Mouse (Mus musculus) G1E (cell line): ENCODE data around the gene Ccdc117.

Source experiments
- CTCF ChIP-seq: IDR thresholded peaks from 2 replicates; pipeline ENCODE4 v1.5.1; 2012; ENCODE audit warnings: low read depth, low read length, inconsistent platforms, mixed read lengths
- GATA2 ChIP-seq: IDR thresholded peaks from 2 replicates; pipeline ENCODE4 v1.6.1; 2012; ENCODE audit warnings: low read depth, low read length, inconsistent platforms, borderline replicate concordance
- POLR2AphosphoS5 ChIP-seq: IDR thresholded peaks from 2 replicates; pipeline ENCODE4 v1.6.1; 2012; ENCODE audit warnings: low read depth, low read length, inconsistent platforms; ENCODE audit not compliant: insufficient replicate concordance

GRCm38 (mm10) chr11:5517346-5517745 is 24.6 kb downstream of the Ccdc117 start:
- no peak for TF ChIP-seq POLR2AphosphoS5
- TF ChIP-seq CTCF = no peak
- TF ChIP-seq GATA2 = no peak
